Mouse (Mus musculus): Measurements from ENCODE around the gene Msmp. TPM values are rescaled to one million over a fixed set of nuclear protein-coding genes. Genes with fewer than 3 reads are reported as not detected.

The Msmp gene
- polyA plus RNA-seq, 1 experiment from 2014 or later = 1.1 TPM

- Histone ChIP-seq H3K4me2 (replicated peaks; ENCODE audit: low read depth, low read length) (peak overlapping the region; percentile 12; the same call in 1 of the 2 replicates), H3K4me1 (replicated peaks; ENCODE audit: control insufficient read depth, insufficient read depth, low read length) (peaks cover 10% of the 10 kb centered on the region; the same call in 1 of the 2 replicates), H3K9me3 (ENCODE audit: control insufficient read depth, low read length) (no peaks in the 10 kb centered on the region), H3K36me3 (ENCODE audit: control insufficient read depth, insufficient read depth, low read length) (peaks cover 5% of the 10 kb centered on the region), H3K9ac (ENCODE audit: low read depth, low read length) (no peak overlapping the region), H3K27me3 (ENCODE audit: control insufficient read depth, insufficient read depth, low read length) (no peaks in the 10 kb centered on the region), H3K4me3 (ENCODE audit: low read depth, low read length) (no peak overlapping the region), H3K27ac (ENCODE audit: low read depth, low read length) (no peak overlapping the region)
- 83% methylated on average over 2 of the region's 2 CpGs for WGBS
- ATAC-seq (ENCODE audit: low FRiP score) = no peak
- no peak for DNase-seq (ENCODE audit: low spot score)
These were observed 8.9 kb downstream of the Msmp start for GRCm38 (mm10) chr4:43575356-43575755.

GRCm38 (mm10) chr4:43573561-43573960 lies 10.7 kb downstream of the Msmp start:
- 93% methylated on average over 4 of the region's 4 CpGs for WGBS
- H3K9ac ChIP-seq (ENCODE audit: low read depth, low read length) = no peak overlapping the region
- no peaks in the 10 kb centered on the region for H3K9me3 ChIP-seq (ENCODE audit: control insufficient read depth, low read length)
- no peak for DNase-seq (ENCODE audit: low spot score)
- H3K27ac ChIP-seq (ENCODE audit: low read depth, low read length) = no peak overlapping the region
- no peaks in the 10 kb centered on the region for H3K27me3 ChIP-seq (ENCODE audit: control insufficient read depth, insufficient read depth, low read length)
- no peak overlapping the region for H3K4me2 ChIP-seq (replicated peaks; ENCODE audit: low read depth, low read length)
- peaks cover 18% of the 10 kb centered on the region for H3K36me3 ChIP-seq (ENCODE audit: control insufficient read depth, insufficient read depth, low read length)
- H3K4me1 ChIP-seq (replicated peaks; ENCODE audit: control insufficient read depth, insufficient read depth, low read length) = peaks cover 10% of the 10 kb centered on the region; the same call in 1 of the 2 replicates
- no peak for ATAC-seq (ENCODE audit: low FRiP score)
- no peak overlapping the region for H3K4me3 ChIP-seq (ENCODE audit: low read depth, low read length)

- Histone ChIP-seq H3K9ac (ENCODE audit: low read depth, low read length) (no peak overlapping the region), H3K36me3 (ENCODE audit: control insufficient read depth, insufficient read depth, low read length) (peaks cover 22% of the 10 kb centered on the region), H3K9me3 (ENCODE audit: control insufficient read depth, low read length) (no peaks in the 10 kb centered on the region), H3K4me1 (replicated peaks; ENCODE audit: control insufficient read depth, insufficient read depth, low read length) (no peaks in the 10 kb centered on the region; the same call in 1 of the 2 replicates), H3K27ac (ENCODE audit: low read depth, low read length) (no peak overlapping the region), H3K4me2 (replicated peaks; ENCODE audit: low read depth, low read length) (no peak overlapping the region), H3K4me3 (ENCODE audit: low read depth, low read length) (no peak overlapping the region), H3K27me3 (ENCODE audit: control insufficient read depth, insufficient read depth, low read length) (no peaks in the 10 kb centered on the region)
- DNase-seq (ENCODE audit: low spot score) (no peak), ATAC-seq (ENCODE audit: low FRiP score) (no peak)
- WGBS = 90% methylated on average over 6 of the region's 6 CpGs
These were observed 12.8 kb downstream of the Msmp start for GRCm38 (mm10) chr4:43571395-43572045.

- DNase-seq (ENCODE audit: low spot score) = no peak
- H3K4me1 ChIP-seq (replicated peaks; ENCODE audit: control insufficient read depth, insufficient read depth, low read length) = peaks cover 4% of the 10 kb centered on the region
- ATAC-seq (ENCODE audit: low FRiP score) = no peak
- no peak overlapping the region for H3K4me2 ChIP-seq (replicated peaks; ENCODE audit: low read depth, low read length)
- peaks cover 24% of the 10 kb centered on the region for H3K36me3 ChIP-seq (ENCODE audit: control insufficient read depth, insufficient read depth, low read length)
- WGBS = 97% methylated on average over 9 of the region's 9 CpGs
- H3K27me3 ChIP-seq (ENCODE audit: control insufficient read depth, insufficient read depth, low read length) = no peaks in the 10 kb centered on the region
- no peaks in the 10 kb centered on the region for H3K9me3 ChIP-seq (ENCODE audit: control insufficient read depth, low read length)
- no peak overlapping the region for H3K4me3 ChIP-seq (ENCODE audit: low read depth, low read length)
- no peak overlapping the region for H3K9ac ChIP-seq (ENCODE audit: low read depth, low read length)
- no peak overlapping the region for H3K27ac ChIP-seq (ENCODE audit: low read depth, low read length)
These were observed 17.2 kb downstream of the Msmp start for GRCm38 (mm10) chr4:43567140-43567539.

- Histone ChIP-seq H3K27me3 (ENCODE audit: control insufficient read depth, insufficient read depth, low read length) (no peaks in the 10 kb centered on the region), H3K36me3 (ENCODE audit: control insufficient read depth, insufficient read depth, low read length) (peaks cover 9% of the 10 kb centered on the region), H3K27ac (ENCODE audit: low read depth, low read length) (no peak overlapping the region), H3K9me3 (ENCODE audit: control insufficient read depth, low read length) (no peaks in the 10 kb centered on the region), H3K4me1 (replicated peaks; ENCODE audit: control insufficient read depth, insufficient read depth, low read length) (peaks cover 16% of the 10 kb centered on the region), H3K4me2 (replicated peaks; ENCODE audit: low read depth, low read length) (no peak overlapping the region), H3K9ac (ENCODE audit: low read depth, low read length) (no peak overlapping the region), H3K4me3 (ENCODE audit: low read depth, low read length) (no peak overlapping the region)
- DNase-seq (ENCODE audit: low spot score) (no peak), ATAC-seq (ENCODE audit: low FRiP score) (no peak)
- WGBS = 75% methylated on average over 2 of the region's 2 CpGs
These were observed 20.1 kb downstream of the Msmp start for GRCm38 (mm10) chr4:43564231-43564630.

- DNase-seq (ENCODE audit: low spot score) = no peak
- Histone ChIP-seq H3K27ac (ENCODE audit: low read depth, low read length) (no peak overlapping the region), H3K9ac (ENCODE audit: low read depth, low read length) (peak overlapping the region; percentile 95), H3K9me3 (ENCODE audit: control insufficient read depth, low read length) (no peaks in the 10 kb centered on the region), H3K36me3 (ENCODE audit: control insufficient read depth, insufficient read depth, low read length) (peaks cover 6% of the 10 kb centered on the region; the same call in 1 of the 2 replicates), H3K4me1 (replicated peaks; ENCODE audit: control insufficient read depth, insufficient read depth, low read length) (peaks cover 20% of the 10 kb centered on the region), H3K4me3 (ENCODE audit: low read depth, low read length) (peak overlapping the region; percentile 76), H3K4me2 (replicated peaks; ENCODE audit: low read depth, low read length) (peak overlapping the region; percentile 72), H3K27me3 (ENCODE audit: control insufficient read depth, insufficient read depth, low read length) (no peaks in the 10 kb centered on the region)
- ATAC-seq (ENCODE audit: low FRiP score) = no peak
- WGBS = 87% methylated on average over 4 of the region's 4 CpGs
These were observed 20.8 kb downstream of the Msmp start for GRCm38 (mm10) chr4:43563601-43563875.

- peaks cover 22% of the 10 kb centered on the region for H3K4me1 ChIP-seq (replicated peaks; ENCODE audit: control insufficient read depth, insufficient read depth, low read length)
- peak overlapping the region; percentile 95 for H3K9ac ChIP-seq (ENCODE audit: low read depth, low read length)
- peak overlapping the region; percentile 76 for H3K4me3 ChIP-seq (ENCODE audit: low read depth, low read length)
- DNase-seq (ENCODE audit: low spot score) (no peak), ATAC-seq (ENCODE audit: low FRiP score) (peak; percentile 38)
- H3K9me3 ChIP-seq (ENCODE audit: control insufficient read depth, low read length) = no peaks in the 10 kb centered on the region
- WGBS = 8% methylated on average over 22 of the region's 22 CpGs
- peaks cover 6% of the 10 kb centered on the region; the same call in 1 of the 2 replicates for H3K36me3 ChIP-seq (ENCODE audit: control insufficient read depth, insufficient read depth, low read length)
- no peak overlapping the region for H3K27ac ChIP-seq (ENCODE audit: low read depth, low read length)
- peak overlapping the region; percentile 72 for H3K4me2 ChIP-seq (replicated peaks; ENCODE audit: low read depth, low read length)
- no peaks in the 10 kb centered on the region for H3K27me3 ChIP-seq (ENCODE audit: control insufficient read depth, insufficient read depth, low read length)
These were observed 21.3 kb downstream of the Msmp start for GRCm38 (mm10) chr4:43562769-43563600.

GRCm38 (mm10) chr4:43561997-43562768 lies 22.1 kb downstream of the Msmp start, which contains the start of the genes Creb3 and Tln1:
Creb3 (plus strand) TSS chr4:43562332.
Tln1 (minus strand) TSS chr4:43562691.
- under 1% methylated on average over 62 of the region's 62 CpGs for WGBS
- H3K4me1 ChIP-seq (replicated peaks; ENCODE audit: control insufficient read depth, insufficient read depth, low read length) = peaks cover 24% of the 10 kb centered on the region

More at GRCm38 (mm10) chr4:43561997-43562768, 22.1 kb downstream of the Msmp start, which contains the start of the genes Creb3 and Tln1:
- Histone ChIP-seq H3K9me3 (ENCODE audit: control insufficient read depth, low read length) (no peaks in the 10 kb centered on the region), H3K4me2 (replicated peaks; ENCODE audit: low read depth, low read length) (peak within 1 kb of the TSS; percentile 72), H3K27me3 (ENCODE audit: control insufficient read depth, insufficient read depth, low read length) (no peaks in the 10 kb centered on the region), H3K36me3 (ENCODE audit: control insufficient read depth, insufficient read depth, low read length) (peaks cover 5% of the 10 kb centered on the region; the same call in 1 of the 2 replicates), H3K4me3 (ENCODE audit: low read depth, low read length) (peak within 1 kb of the TSS; percentile 76), H3K27ac (ENCODE audit: low read depth, low read length) (peak within 1 kb of the TSS; percentile 95), H3K9ac (ENCODE audit: low read depth, low read length) (peak within 1 kb of the TSS; percentile 95)
- DNase-seq (ENCODE audit: low spot score) (peak; percentile 94), ATAC-seq (ENCODE audit: low FRiP score) (peak; percentile 97)

All from hindbrain, embryonic 11.5 days (tissue).